Mouse (Mus musculus) lung, postnatal 0 days (tissue): ENCODE results near the gene Krt32. TPM values are rescaled to one million over a fixed set of nuclear protein-coding genes. Genes with fewer than 3 reads are reported as not detected.

Source experiments
- ATAC-seq: fragments of 200-750 bp; cut with Nextera tagmentation; 2 replicates; pipeline ENCODE4 v1.8.0; 2017; ENCODE audit warnings: moderate library complexity
- DNase-seq: peaks from one replicate; pipeline ENCODE4 v3.0.0-alpha.2; 2016; ENCODE audit warnings: low spot score
- H3K27ac ChIP-seq: fragments of 300-500 bp; sonication (generic); 2 replicates; pipeline ENCODE4 v1.5.1; 2014; ENCODE audit warnings: antibody characterized with exemption, mild to moderate bottlenecking, low read length, mixed read lengths
- H3K27me3 ChIP-seq: fragments of 300-500 bp; sonication (generic); replicated peaks from 2 replicates; pipeline ENCODE4 v1.6.1; 2014; ENCODE audit warnings: low read length, mixed read lengths; ENCODE audit not compliant: insufficient read depth
- H3K36me3 ChIP-seq: fragments of 300-500 bp; sonication (generic); 2 replicates; pipeline ENCODE4 v1.6.1; 2014; ENCODE audit warnings: low read length, mixed read lengths; ENCODE audit not compliant: insufficient read depth
- H3K4me1 ChIP-seq: fragments of 300-500 bp; sonication (generic); 2 replicates; pipeline ENCODE4 v1.6.1; 2014; ENCODE audit warnings: antibody characterized with exemption, low read depth, low read length, mixed read lengths; ENCODE audit not compliant: insufficient read depth
- H3K4me2 ChIP-seq: fragments of 300-500 bp; sonication (generic); replicated peaks from 2 replicates; pipeline ENCODE4 v1.6.1; 2014; ENCODE audit warnings: low read depth, mild to moderate bottlenecking, low read length, moderate library complexity, mixed read lengths
- H3K4me3 ChIP-seq: fragments of 300-500 bp; sonication (generic); 2 replicates; pipeline ENCODE4 v1.5.1; 2014; ENCODE audit warnings: low read depth, low read length
- H3K9ac ChIP-seq: fragments of 300-500 bp; sonication (generic); replicated peaks from 2 replicates; pipeline ENCODE4 v1.6.1; 2014; ENCODE audit warnings: low read depth, mild to moderate bottlenecking
- H3K9me3 ChIP-seq: fragments of 300-500 bp; sonication (generic); 2 replicates; pipeline ENCODE4 v1.6.1; 2016; ENCODE audit warnings: low read length, mixed read lengths
- CTCF ChIP-seq: IDR thresholded peaks from 2 replicates; pipeline ENCODE4 v1.5.1; 2016; ENCODE audit warnings: antibody characterized with exemption, mild to moderate bottlenecking
- EP300 ChIP-seq: IDR thresholded peaks from 2 replicates; pipeline ENCODE4 v1.6.1; 2016; ENCODE audit warnings: antibody characterized with exemption, mild to moderate bottlenecking, control low read depth
- WGBS: fragments of 180-500 bp; shearing (Covaris S2); extraction: QIAGEN DNeasy Blood & Tissue Kit; methylation state at CpG from one replicate; pipeline ENCODE4 v1.1.7; 2014; 5-methylcytosine and 5-hydroxymethylcytosine counted together
- polyA plus RNA-seq: library from polyadenylated mRNA; unstranded; fragments of >200 nt; fragmentation: Nextera tagmentation; extraction: Ambion mirVana; gene quantifications from 2 replicates; pipeline ENCODE4 v1.2.1, GENCODE M21; 2015

Gene Krt32
- polyA plus RNA-seq, 1 experiment from 2014 or later, result not detected

GRCm38 (mm10) chr11:100113742-100114029 lies 25.7 kb upstream of the Krt32 start:
- no peak overlapping the region for H3K4me2 ChIP-seq
- 45% methylated on average over 2 of the region's 2 CpGs for WGBS
- ATAC-seq, result peak; percentile 85

GRCm38 (mm10) chr11:100112935-100113741 lies 25.1 kb upstream of the Krt32 start:
- H3K27ac ChIP-seq, result no peak overlapping the region; the same call in 1 of the 2 replicates
- no peaks in the 10 kb centered on the region for H3K9me3 ChIP-seq
- no peak; the same call in 1 of the 2 replicates for TF ChIP-seq EP300
- TF ChIP-seq CTCF, result peak; percentile 19; the same call in 1 of the 2 replicates
- no peaks in the 10 kb centered on the region for H3K4me1 ChIP-seq
- DNase-seq (no peak), ATAC-seq (peak; percentile 25; the same call in 1 of the 2 replicates)
- H3K9ac ChIP-seq, result no peak overlapping the region
- H3K36me3 ChIP-seq, result no peaks in the 10 kb centered on the region
- H3K27me3 ChIP-seq, result no peaks in the 10 kb centered on the region
- 50% methylated on average over 11 of the region's 11 CpGs for WGBS
- no peak overlapping the region for H3K4me3 ChIP-seq
- no peak overlapping the region for H3K4me2 ChIP-seq

More at GRCm38 (mm10) chr11:100113742-100114029, 25.7 kb upstream of the Krt32 start:
- no peak overlapping the region for H3K9ac ChIP-seq
- H3K4me1 ChIP-seq, result no peaks in the 10 kb centered on the region
- no peak overlapping the region for H3K4me3 ChIP-seq
- H3K9me3 ChIP-seq, result no peaks in the 10 kb centered on the region
- no peak overlapping the region for H3K27ac ChIP-seq
- no peaks in the 10 kb centered on the region for H3K36me3 ChIP-seq
- TF ChIP-seq CTCF (no peak), EP300 (peak; percentile 54)
- DNase-seq, result peak; percentile 65
- no peaks in the 10 kb centered on the region for H3K27me3 ChIP-seq

- ATAC-seq (no peak), DNase-seq (no peak)
- Histone ChIP-seq H3K4me1 (no peaks in the 10 kb centered on the region), H3K27me3 (no peaks in the 10 kb centered on the region), H3K4me3 (no peak within 1 kb of the TSS), H3K9ac (no peak within 1 kb of the TSS), H3K4me2 (no peak within 1 kb of the TSS), H3K36me3 (no peaks in the 10 kb centered on the region), H3K27ac (no peak within 1 kb of the TSS), H3K9me3 (no peaks in the 10 kb centered on the region)
- TF ChIP-seq CTCF (no peak), EP300 (no peak)
- 81% methylated on average over 6 of the region's 6 CpGs for WGBS
These were observed 17.6 kb upstream of the Krt32 start, which contains the start of gene Krt36 for GRCm38 (mm10) chr11:100105576-100106122. Krt36 (minus strand) TSS chr11:100105626.

- ATAC-seq, result no peak
These were observed 14.8 kb upstream of the Krt32 start for GRCm38 (mm10) chr11:100102693-100103429.

GRCm38 (mm10) chr11:100100391-100100790 lies 12.4 kb upstream of the Krt32 start:
- TF ChIP-seq EP300 (no peak), CTCF (no peak)

More at GRCm38 (mm10) chr11:100102693-100103429, 14.8 kb upstream of the Krt32 start:
- Histone ChIP-seq H3K9me3 (no peaks in the 10 kb centered on the region), H3K9ac (no peak overlapping the region), H3K27ac (no peak overlapping the region), H3K4me2 (no peak overlapping the region), H3K4me1 (no peaks in the 10 kb centered on the region), H3K27me3 (no peaks in the 10 kb centered on the region), H3K4me3 (no peak overlapping the region), H3K36me3 (no peaks in the 10 kb centered on the region)
- no peak for TF ChIP-seq CTCF
- no peak for TF ChIP-seq EP300
- WGBS, result 55% methylated on average over 15 of the region's 15 CpGs
- no peak for DNase-seq

GRCm38 (mm10) chr11:100097819-100098218 lies 9.8 kb upstream of the Krt32 start:
- no peak for TF ChIP-seq EP300
- no peak for TF ChIP-seq CTCF
- no peak overlapping the region for H3K4me3 ChIP-seq
- DNase-seq, result peak; percentile 10
- WGBS, result 52% methylated on average over 9 of the region's 9 CpGs
- H3K4me2 ChIP-seq, result no peak overlapping the region
- no peak overlapping the region for H3K9ac ChIP-seq
- H3K27ac ChIP-seq, result no peak overlapping the region
- H3K4me1 ChIP-seq, result no peaks in the 10 kb centered on the region
- H3K27me3 ChIP-seq, result no peaks in the 10 kb centered on the region
- H3K9me3 ChIP-seq, result no peaks in the 10 kb centered on the region
- no peaks in the 10 kb centered on the region for H3K36me3 ChIP-seq
- ATAC-seq, result peak; percentile 56; the same call in 1 of the 2 replicates

More at GRCm38 (mm10) chr11:100100391-100100790, 12.4 kb upstream of the Krt32 start:
- no peaks in the 10 kb centered on the region for H3K27me3 ChIP-seq
- no peak overlapping the region for H3K4me3 ChIP-seq
- H3K4me2 ChIP-seq, result no peak overlapping the region
- H3K9me3 ChIP-seq, result no peaks in the 10 kb centered on the region
- ATAC-seq (no peak), DNase-seq (no peak)
- no peaks in the 10 kb centered on the region for H3K36me3 ChIP-seq
- WGBS, result 66% methylated on average over 4 of the region's 4 CpGs
- no peak overlapping the region for H3K27ac ChIP-seq
- H3K9ac ChIP-seq, result no peak overlapping the region
- H3K4me1 ChIP-seq, result no peaks in the 10 kb centered on the region
